Mouse (Mus musculus) NIH3T3 (cell line): ENCODE data around the gene Ybx3.

ENCODE experiments used
- DNase-seq: peaks from one replicate; pipeline ENCODE4 v3.0.0-alpha.2; 2012; ENCODE audit warnings: low read depth

The Ybx3 gene

DNA sequence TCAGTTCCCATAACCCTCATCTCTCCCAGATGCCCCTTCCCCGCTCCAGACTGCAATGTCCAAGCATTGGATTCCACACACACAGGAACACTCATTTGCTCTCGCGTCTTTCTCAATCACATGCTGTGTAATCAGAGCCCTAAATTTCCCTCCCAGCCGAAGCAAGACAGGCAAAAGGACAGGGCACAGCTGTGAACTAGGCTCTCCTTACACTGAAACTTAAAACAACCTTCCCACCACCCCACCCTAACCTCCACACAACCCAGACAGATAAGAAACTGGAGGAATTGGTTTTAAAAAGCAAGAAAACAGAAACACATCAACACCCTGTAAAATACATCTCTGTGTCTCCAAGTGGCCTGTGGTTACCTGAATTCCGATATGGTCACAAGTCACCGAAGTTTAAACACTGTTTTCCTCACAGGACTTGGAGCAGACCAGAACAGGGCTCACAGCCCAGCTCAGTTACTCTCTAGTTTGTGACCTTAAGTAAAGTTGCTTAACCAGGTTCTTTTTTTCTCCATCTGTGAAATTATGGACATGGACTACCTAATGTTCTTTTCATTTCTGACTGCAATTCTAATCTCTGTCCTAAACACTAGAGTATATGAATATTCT lies 4.5 kb downstream of the Ybx3 start:
- peak; percentile 47 for DNase-seq

GRCm38 (mm10) chr6:131382984-131383337 lies 5.3 kb downstream of the Ybx3 start:
- DNase-seq, result peak; percentile 81

GRCm38 (mm10) chr6:131382232-131382983 lies 5.9 kb downstream of the Ybx3 start:
- DNase-seq, result peak; percentile 85

- no peak for DNase-seq
Observed at GRCm38 (mm10) chr6:131378858-131379428, 9.3 kb downstream of the Ybx3 start.

GRCm38 (mm10) chr6:131377378-131377777 lies 10.9 kb downstream of the Ybx3 start:
- DNase-seq, result no peak

GRCm38 (mm10) chr6:131374594-131375340 lies 13.5 kb downstream of the Ybx3 start:
- no peak for DNase-seq

GRCm38 (mm10) chr6:131373160-131373559 lies 15.1 kb downstream of the Ybx3 start:
- no peak for DNase-seq

GRCm38 (mm10) chr6:131370767-131371166 lies 17.5 kb downstream of the Ybx3 start:
- no peak for DNase-seq

GRCm38 (mm10) chr6:131369866-131370616 lies 18.2 kb downstream of the Ybx3 start:
- no peak for DNase-seq

GRCm38 (mm10) chr6:131367101-131367500 lies 21.2 kb downstream of the Ybx3 start:
- DNase-seq, result peak; percentile 74

DNA sequence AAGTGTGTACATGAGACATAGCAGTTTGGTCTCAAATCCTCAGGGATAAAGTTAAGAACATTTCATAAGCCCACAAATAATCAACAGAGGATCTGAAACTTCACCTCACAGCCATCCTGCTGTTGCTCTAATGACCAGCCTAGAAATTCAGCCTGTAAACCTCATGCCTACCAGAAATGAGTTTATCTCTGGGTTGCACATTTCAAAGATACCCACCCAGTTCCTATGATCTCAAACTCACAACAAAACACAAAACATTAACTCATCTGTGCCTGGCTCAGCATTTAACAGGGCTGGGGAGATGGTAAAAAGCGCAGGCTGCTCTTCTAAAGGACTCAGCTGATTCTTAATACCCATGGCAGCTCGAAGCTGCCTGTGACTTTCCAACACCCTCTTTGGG lies 23.9 kb downstream of the Ybx3 start:
- no peak for DNase-seq

DNA sequence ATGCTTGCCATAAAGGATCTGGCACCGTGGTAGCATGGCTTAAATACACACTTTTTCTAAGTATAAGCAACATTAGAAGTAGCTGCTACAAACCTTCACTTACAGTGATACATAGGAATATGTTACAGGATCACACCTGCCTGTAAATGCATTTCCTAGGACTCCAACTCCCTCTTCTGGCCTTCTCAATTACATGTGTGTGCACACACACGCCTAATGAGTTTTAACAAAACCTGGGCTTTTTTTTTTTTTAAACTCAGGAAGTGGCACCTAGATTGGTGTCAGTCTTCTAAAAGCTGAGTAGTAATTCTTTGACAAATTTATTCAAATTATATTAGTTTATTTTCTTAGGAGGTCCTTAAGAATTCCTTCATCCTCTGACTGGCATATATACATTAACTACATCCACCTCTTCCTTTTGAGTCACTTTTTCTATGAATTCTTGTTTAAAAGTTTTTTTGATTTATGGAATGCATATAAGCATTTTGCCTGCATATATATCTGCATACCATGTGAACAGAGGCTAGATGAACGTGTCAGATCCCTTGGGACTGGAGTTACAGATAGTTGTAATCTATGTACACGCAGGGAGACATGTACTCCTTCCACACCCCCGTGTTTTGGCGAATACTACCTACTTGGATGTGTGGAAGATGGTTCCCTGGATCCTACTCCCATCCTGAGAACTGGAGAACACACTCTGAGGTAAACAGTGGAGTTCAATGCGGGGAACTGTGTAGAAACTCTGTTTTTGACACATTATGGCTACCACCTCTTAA lies 25.1 kb downstream of the Ybx3 start:
- no peak for DNase-seq

DNA sequence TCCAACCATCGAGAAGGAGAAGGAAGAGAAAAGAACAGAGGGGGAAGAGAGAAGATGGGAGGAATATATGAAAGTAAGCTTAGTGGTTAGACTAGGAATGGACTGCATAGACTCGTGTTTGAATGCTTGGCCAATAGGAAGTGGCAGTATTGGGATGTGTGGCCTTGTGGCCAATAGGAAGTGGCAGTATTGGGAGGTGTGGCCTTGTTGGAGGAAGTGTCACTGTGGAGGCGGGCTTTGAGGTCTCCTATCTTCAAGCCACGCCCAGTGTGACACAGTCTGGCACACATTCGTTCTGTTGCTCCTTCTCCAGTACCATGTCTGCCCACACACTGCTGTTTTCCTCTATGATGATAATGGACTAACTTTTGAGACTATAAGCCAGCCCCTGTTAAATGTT lies 27.6 kb downstream of the Ybx3 start:
- no peak for DNase-seq

DNA sequence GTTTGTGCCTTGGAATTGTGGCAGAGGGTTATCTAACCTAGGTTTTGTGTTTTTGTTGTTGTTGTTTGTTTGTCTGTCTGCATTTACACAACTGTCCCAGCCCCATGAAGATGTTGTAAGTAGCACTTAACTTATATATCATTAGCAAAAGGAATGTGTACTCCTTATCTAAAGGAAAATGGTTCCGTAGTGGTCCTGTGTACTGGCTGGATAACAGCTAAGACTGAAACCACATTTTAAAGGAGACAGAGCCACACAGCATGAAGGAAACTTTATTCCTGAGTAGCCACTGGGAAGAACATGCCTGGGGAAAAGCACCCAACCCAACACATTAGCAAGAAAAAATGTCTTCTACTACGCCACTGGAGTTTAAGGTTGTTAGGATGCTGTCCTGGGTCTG lies 28.7 kb downstream of the Ybx3 start:
- no peak for DNase-seq

GRCm38 (mm10) chr6:131354913-131355312 lies 33.4 kb downstream of the Ybx3 start:
- DNase-seq, result no peak

- DNase-seq, result peak; percentile 96
Observed at GRCm38 (mm10) chr6:131353352-131353919, 34.8 kb downstream of the Ybx3 start, which contains the start of gene Styk1. Styk1 (minus strand) TSS chr6:131353597.

GRCm38 (mm10) chr6:131347026-131347425 lies 41.2 kb downstream of the Ybx3 start:
- DNase-seq, result peak; percentile 82

DNA sequence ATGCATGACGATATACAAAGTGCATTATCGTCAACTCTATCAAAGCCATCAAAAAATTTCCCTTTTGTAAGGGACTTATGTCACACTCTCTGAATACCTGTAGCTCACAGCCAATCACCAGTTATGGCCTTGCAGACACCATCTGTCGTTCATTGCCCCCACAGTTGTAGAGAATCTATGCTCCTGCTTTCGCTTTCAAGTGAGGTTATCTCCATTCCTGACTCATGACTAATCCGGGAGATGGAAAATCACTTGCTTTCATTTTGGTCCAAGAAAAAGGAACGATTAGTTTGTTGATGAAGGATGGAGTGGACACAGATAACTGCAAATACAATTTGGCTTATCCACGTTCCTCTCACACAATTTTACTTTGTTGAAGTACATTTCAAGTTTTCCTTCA lies 43.9 kb downstream of the Ybx3 start:
- DNase-seq, result peak; percentile 25

GRCm38 (mm10) chr6:131340082-131340481 lies 48.2 kb downstream of the Ybx3 start:
- DNase-seq, result peak; percentile 68

- DNase-seq, result peak; percentile 24
Observed at GRCm38 (mm10) chr6:131339309-131339708, 49.0 kb downstream of the Ybx3 start.

DNA sequence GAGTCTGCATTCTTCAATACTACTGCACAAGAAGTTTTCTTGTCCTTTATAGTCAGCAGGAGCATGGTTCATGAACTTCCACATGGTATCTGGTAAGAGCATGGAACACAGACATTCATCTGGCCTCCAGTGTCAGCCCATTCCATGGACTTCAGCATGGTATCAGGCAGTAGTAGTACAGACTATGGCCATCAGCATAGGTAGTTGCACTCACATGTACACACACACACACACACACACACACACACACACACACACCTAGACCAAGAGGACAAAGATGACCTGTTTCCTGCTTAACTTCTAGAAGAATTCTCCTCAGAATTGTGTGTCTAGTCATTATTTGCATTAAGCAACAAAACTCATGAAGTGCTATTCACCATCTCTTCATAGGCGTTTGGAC lies 49.5 kb downstream of the Ybx3 start:
- DNase-seq, result no peak
